Mouse (Mus musculus): ENCODE data around the gene Rnf150. TPM values are rescaled to one million over a fixed set of nuclear protein-coding genes. Genes with fewer than 3 reads are reported as not detected.
A peak's percentile ranks its signal among the peaks of the same experiment; 100 is the strongest.

The Rnf150 gene
- polyA plus RNA-seq (2015; fragmentation: Nextera tagmentation; extraction: Ambion mirVana) = 2.1 and 2.2 TPM in 2 replicates

DNA sequence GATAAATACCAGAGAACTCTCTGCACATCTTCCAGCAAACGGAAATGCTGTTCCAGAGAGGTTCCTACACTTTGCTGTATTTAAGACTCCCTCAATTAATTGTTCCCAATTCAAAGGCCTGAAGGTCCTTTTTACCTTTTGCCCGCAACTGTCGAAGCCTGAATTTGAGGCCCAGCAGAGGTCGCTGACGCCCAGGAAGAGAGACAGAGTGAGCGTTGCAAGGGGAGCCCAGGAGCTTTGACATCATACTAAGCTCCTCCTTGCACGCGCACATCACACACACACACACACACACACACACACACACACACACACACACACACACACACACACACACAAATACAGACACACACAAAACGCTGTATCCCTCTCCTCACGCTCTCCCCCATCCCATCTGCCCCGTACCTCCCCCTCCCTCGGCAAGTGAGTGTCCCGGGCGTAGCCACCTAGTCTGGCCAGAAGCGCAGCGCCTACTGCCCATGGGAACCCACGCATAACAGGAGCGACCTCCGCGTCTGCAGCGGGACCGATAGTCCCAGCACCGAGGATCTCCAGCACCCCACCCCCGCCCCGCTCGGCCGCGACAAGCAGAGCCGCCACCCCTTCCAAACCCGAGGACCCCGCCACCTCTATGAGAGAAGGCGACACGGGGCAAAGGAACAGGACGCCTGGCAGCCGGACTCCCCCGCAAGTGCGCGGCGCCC, at the start of gene Rnf150:
Gene Rnf150 (plus strand): TSS at position 316 of the 704 bp plus-strand sequence.
- ATAC-seq (ENCODE audit: low FRiP score, low read depth) = peak; percentile 88
- Histone ChIP-seq H3K9me3 (no peaks in the 10 kb centered on the region), H3K4me3 (peak within 1 kb of the TSS; percentile 92), H3K36me3 (no peaks in the 10 kb centered on the region), H3K27me3 (no peaks in the 10 kb centered on the region), H3K4me2 (peak within 1 kb of the TSS; percentile 75), H3K4me1 (replicated peaks) (peaks cover 34% of the 10 kb centered on the region), H3K9ac (peak within 1 kb of the TSS; percentile 95), H3K27ac (replicated peaks) (peak within 1 kb of the TSS; percentile 94)
- under 1% methylated on average over 38 of the region's 39 CpGs for WGBS

DNA sequence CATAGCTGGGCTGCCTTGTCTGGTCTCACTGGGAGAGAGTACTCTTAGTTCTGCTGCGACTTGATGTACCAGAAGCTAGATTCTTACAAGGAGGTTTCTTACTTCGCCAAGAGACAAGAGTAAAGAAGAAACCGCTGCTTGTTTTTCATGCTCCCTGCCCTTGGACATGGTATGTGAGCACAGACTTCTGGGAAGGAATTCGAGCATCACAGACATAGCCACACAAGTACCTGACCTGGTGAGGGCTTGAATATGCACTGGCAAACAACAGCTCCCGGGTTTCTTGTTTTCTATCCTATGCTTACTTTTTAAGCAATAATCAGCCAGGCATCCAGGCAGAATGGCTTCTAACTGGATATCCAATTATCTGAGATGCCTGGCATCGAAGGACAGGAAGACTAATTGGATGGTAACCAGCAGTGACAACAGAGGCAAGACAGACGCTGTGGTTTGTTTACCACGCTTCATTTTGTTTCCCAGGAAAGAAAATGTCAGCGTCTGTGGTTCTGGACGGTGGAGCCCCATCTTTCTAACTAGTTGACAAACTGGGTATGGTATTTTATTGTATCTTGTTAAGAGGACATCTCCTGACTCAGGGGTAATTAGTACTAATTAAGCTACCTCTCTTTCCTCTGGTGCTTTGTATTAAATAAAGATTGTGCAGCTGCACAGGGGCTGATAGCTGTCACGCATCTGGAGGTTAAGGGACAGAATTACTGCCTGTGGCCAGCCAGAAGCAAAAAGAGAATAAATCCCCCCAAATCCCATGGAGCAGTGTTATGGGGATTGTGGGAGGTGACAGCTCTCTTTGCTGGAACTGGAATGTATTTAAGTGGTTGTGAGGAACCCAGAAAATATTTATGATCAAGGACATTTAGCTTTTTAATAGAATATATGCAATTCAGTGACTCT, 36.8 kb upstream of the Rnf150 start:
- Histone ChIP-seq H3K4me2 (no peak overlapping the region), H3K4me3 (no peak overlapping the region), H3K36me3 (no peaks in the 10 kb centered on the region), H3K27ac (replicated peaks) (no peak overlapping the region), H3K27me3 (no peaks in the 10 kb centered on the region), H3K9me3 (no peaks in the 10 kb centered on the region), H3K9ac (no peak overlapping the region), H3K4me1 (replicated peaks) (no peaks in the 10 kb centered on the region)
- no peak for ATAC-seq (ENCODE audit: low FRiP score, low read depth)
- WGBS = 63% methylated on average over 11 of the region's 11 CpGs

DNA sequence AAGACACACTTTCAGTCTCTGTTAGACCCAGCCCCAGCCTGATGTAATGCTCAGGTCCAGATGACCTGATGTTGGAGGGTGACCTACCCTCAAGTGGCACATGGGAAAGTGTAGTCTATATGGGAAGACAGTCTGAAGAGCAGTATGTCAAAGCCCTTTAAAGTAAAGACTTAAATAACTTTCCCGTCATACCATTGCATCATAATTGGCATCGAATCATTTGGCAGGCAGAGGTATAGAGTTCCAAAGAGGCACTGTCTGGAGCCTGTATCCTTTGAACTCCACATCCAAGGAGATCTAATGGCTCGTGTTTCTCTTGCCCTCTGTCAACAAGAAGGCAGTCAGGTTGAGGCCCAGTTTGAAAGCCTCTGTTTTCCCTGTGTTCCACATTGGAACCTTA, 22.7 kb upstream of the Rnf150 start:
- Histone ChIP-seq H3K9me3 (no peaks in the 10 kb centered on the region), H3K27me3 (no peaks in the 10 kb centered on the region), H3K4me3 (no peak overlapping the region), H3K4me2 (no peak overlapping the region), H3K9ac (no peak overlapping the region), H3K36me3 (no peaks in the 10 kb centered on the region), H3K27ac (replicated peaks) (no peak overlapping the region), H3K4me1 (replicated peaks) (no peaks in the 10 kb centered on the region)
- WGBS = 85% methylated on average over 3 of the region's 3 CpGs
- ATAC-seq (ENCODE audit: low FRiP score, low read depth) = no peak

DNA sequence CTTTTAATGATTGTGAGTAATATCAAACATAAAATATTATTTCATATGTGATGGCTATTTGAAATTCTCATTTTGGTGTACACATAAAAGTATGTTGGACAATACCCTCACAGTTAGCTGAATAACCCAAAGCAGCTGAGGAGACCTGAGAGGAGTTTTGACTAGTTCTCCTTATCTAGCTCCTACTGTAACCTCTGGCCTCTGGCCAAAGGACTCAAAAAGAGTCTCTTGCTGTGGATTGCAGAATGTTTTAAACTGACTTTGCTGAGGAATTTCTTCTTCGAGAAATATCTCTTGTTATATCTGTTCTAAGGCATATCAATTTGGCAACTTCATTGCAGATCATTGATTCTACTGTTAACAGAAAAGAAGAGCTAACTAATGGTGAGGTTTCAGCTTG, 22.2 kb upstream of the Rnf150 start:
- Histone ChIP-seq H3K9ac (no peak overlapping the region), H3K27ac (replicated peaks) (no peak overlapping the region), H3K27me3 (no peaks in the 10 kb centered on the region), H3K36me3 (no peaks in the 10 kb centered on the region), H3K4me1 (replicated peaks) (no peaks in the 10 kb centered on the region), H3K9me3 (no peaks in the 10 kb centered on the region), H3K4me3 (no peak overlapping the region), H3K4me2 (no peak overlapping the region)
- ATAC-seq (ENCODE audit: low FRiP score, low read depth) = no peak
- WGBS = 57% methylated on average over 1 of the region's 1 CpGs

DNA sequence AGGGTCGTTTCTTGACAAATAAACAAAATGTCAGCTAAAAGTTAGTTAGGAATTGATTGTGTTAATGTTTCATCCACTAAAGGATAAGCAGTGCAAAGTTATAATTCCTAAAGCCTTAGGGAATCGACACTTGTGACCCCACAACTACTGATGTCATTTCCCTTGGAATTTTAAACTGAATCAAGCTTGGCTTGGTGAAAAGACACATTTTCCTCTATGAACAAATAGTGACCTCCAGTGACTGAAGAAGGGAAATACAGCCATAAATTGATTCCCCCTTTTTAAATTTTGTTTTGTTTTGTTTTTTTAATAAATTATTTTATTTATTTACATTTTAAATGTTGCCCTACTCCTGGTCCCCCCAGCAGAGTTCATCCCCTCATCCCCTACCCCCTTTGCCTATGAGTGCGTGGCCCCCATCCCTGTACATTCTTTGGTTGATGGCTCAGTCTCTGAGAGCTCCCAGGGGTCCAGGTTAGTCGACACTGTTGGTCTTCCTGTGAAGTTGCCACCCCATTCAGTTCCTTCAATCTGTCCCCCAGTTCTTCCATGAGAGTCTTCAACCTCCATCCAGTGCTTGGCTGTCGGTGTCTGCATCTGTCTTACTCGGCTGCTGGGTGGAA, 21.5 kb upstream of the Rnf150 start:
- WGBS = 61% methylated on average over 6 of the region's 6 CpGs
- Histone ChIP-seq H3K4me2 (no peak overlapping the region), H3K27me3 (no peaks in the 10 kb centered on the region), H3K4me3 (no peak overlapping the region), H3K9ac (no peak overlapping the region), H3K36me3 (no peaks in the 10 kb centered on the region), H3K27ac (replicated peaks) (no peak overlapping the region), H3K9me3 (no peaks in the 10 kb centered on the region), H3K4me1 (replicated peaks) (no peaks in the 10 kb centered on the region)
- no peak; the same call in 1 of the 2 replicates for ATAC-seq (ENCODE audit: low FRiP score, low read depth)

GRCm38 (mm10) chr8:82843697-82844096, 19.5 kb upstream of the Rnf150 start:
- no peaks in the 10 kb centered on the region for H3K9me3 ChIP-seq
- H3K27ac ChIP-seq (replicated peaks) = no peak overlapping the region
- H3K4me1 ChIP-seq (replicated peaks) = no peaks in the 10 kb centered on the region
- H3K27me3 ChIP-seq = no peaks in the 10 kb centered on the region
- ATAC-seq (ENCODE audit: low FRiP score, low read depth) = no peak
- no peaks in the 10 kb centered on the region for H3K36me3 ChIP-seq
- no peak overlapping the region for H3K9ac ChIP-seq
- H3K4me2 ChIP-seq = no peak overlapping the region
- 23% methylated on average over 1 of the region's 1 CpGs for WGBS
- no peak overlapping the region for H3K4me3 ChIP-seq

GRCm38 (mm10) chr8:82844413-82844812, 18.7 kb upstream of the Rnf150 start:
- Histone ChIP-seq H3K4me2 (no peak overlapping the region), H3K4me1 (replicated peaks) (no peaks in the 10 kb centered on the region), H3K27me3 (no peaks in the 10 kb centered on the region), H3K9me3 (no peaks in the 10 kb centered on the region), H3K9ac (no peak overlapping the region), H3K36me3 (no peaks in the 10 kb centered on the region), H3K4me3 (no peak overlapping the region), H3K27ac (replicated peaks) (no peak overlapping the region)
- ATAC-seq (ENCODE audit: low FRiP score, low read depth) = no peak
- 38% methylated on average over 1 of the region's 1 CpGs for WGBS

DNA sequence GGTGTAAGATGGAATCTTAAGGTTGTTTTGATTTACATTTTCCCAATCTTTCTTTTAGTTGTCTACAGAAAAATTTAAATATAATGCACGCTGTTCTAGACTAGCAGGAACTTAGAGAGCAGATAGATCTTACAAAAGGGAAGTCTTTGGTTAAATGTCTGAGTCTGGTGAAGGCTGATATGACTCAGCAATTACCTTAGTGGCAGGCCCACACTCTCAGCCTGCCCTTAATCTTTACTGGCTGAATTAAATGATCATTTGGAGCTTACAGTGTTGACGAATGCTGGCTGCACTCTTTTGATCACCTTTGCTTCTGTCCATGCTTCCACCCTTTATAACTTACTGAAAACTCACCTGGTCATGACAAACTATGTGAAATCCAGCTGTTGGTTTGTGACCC, 17.1 kb upstream of the Rnf150 start:
- Histone ChIP-seq H3K36me3 (no peaks in the 10 kb centered on the region), H3K27me3 (no peaks in the 10 kb centered on the region), H3K4me1 (replicated peaks) (no peaks in the 10 kb centered on the region), H3K4me3 (no peak overlapping the region), H3K9ac (no peak overlapping the region), H3K4me2 (no peak overlapping the region), H3K27ac (replicated peaks) (no peak overlapping the region), H3K9me3 (no peaks in the 10 kb centered on the region)
- 92% methylated on average over 2 of the region's 2 CpGs for WGBS
- no peak for ATAC-seq (ENCODE audit: low FRiP score, low read depth)

DNA sequence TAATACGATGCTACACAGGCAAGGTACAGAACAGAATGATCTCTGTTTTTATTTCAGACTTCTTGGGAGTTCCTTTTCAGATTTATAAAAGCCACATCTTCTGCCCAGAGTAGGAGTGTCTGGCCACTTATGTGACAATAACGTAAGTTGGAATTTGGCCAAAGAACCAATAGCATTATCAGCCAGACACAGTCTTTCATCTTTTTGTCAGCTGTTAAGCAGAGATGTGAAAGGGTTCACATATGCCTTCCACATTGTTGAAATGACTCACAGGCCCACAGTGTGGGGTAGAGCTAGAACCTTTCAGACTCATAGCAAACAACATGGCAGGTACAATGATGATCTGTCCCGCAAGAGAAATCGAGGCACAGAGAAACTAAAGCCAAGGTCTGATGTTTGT, 16.4 kb upstream of the Rnf150 start:
- H3K4me1 ChIP-seq (replicated peaks) = no peaks in the 10 kb centered on the region
- H3K9ac ChIP-seq = no peak overlapping the region
- H3K9me3 ChIP-seq = no peaks in the 10 kb centered on the region
- no peaks in the 10 kb centered on the region for H3K36me3 ChIP-seq
- H3K27ac ChIP-seq (replicated peaks) = no peak overlapping the region
- H3K27me3 ChIP-seq = no peaks in the 10 kb centered on the region
- 75% methylated on average over 4 of the region's 4 CpGs for WGBS
- ATAC-seq (ENCODE audit: low FRiP score, low read depth) = no peak
- no peak overlapping the region for H3K4me3 ChIP-seq
- no peak overlapping the region for H3K4me2 ChIP-seq

DNA sequence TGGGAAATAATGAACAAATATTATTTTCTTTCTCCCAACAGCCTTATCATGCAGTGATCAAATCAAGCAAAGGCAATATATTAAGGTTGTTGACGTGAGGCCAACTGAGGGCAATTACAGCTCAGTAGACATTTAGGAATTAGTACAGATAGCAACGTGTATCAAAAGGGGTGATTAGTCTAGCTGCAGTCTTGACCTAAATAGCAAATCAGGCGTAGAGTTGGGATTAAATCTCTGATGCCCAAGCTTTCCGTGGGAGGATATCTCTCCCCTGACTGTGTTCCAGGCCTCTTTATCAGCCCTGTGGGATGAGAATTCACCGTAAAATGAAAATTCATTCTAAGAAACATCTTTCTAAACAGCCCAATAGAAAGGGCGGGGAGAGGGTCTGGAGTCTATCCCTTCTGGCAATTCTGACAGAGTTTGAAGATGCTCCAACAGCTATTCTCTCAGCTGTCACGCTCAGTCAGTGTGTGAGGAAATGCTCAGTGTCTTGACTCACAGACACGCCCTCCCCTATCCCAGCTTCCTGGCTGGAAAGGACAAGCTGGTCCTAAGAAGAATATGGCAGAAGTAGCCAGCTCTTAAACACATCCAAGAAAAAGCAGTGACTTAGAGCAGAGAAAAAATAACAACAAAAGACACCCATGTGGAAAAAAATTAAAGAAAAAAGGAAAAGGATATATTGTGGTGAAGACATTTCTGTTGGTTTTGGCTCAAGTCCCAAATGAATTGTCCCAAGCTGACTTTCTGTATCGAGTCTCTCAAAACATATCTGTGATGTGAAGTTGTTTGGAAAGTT, 4.4 kb upstream of the Rnf150 start:
- no peak overlapping the region for H3K4me3 ChIP-seq
- ATAC-seq (ENCODE audit: low FRiP score, low read depth) = no peak
- H3K36me3 ChIP-seq = no peaks in the 10 kb centered on the region
- H3K27ac ChIP-seq (replicated peaks) = no peak overlapping the region
- no peak overlapping the region for H3K4me2 ChIP-seq
- no peak overlapping the region for H3K9ac ChIP-seq
- peaks cover 9% of the 10 kb centered on the region; the same call in 1 of the 2 replicates for H3K4me1 ChIP-seq (replicated peaks)
- H3K27me3 ChIP-seq = no peaks in the 10 kb centered on the region
- WGBS = 58% methylated on average over 9 of the region's 9 CpGs
- no peaks in the 10 kb centered on the region for H3K9me3 ChIP-seq

DNA sequence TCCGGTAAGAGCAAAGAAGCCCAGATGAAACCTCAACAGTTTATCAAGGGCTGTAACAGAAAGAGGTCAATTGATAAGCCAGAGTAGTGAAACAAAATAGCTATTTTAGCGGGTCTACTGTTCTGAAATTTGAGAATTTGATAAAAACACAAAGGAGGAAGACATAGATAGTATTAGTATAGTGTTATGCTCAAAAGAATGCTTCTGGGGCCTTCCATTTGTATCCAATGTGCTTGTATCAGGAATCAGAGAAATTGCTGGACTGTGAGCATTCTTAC, 3.9 kb upstream of the Rnf150 start:
- no peaks in the 10 kb centered on the region for H3K36me3 ChIP-seq
- peaks cover 9% of the 10 kb centered on the region; the same call in 1 of the 2 replicates for H3K4me1 ChIP-seq (replicated peaks)
- H3K4me2 ChIP-seq = no peak overlapping the region
- no peak overlapping the region for H3K27ac ChIP-seq (replicated peaks)
- 81% methylated on average over 2 of the region's 2 CpGs for WGBS
- no peaks in the 10 kb centered on the region for H3K9me3 ChIP-seq
- no peak overlapping the region for H3K9ac ChIP-seq
- no peak for ATAC-seq (ENCODE audit: low FRiP score, low read depth)
- H3K27me3 ChIP-seq = no peaks in the 10 kb centered on the region
- H3K4me3 ChIP-seq = no peak overlapping the region

All from hindbrain, embryonic 15.5 days (tissue).